Mouse (Mus musculus): ENCODE results near the gene Gpsm1. TPM values are rescaled to one million over a fixed set of nuclear protein-coding genes. Genes with fewer than 3 reads are reported as not detected.

Gpsm1 gene
- total RNA-seq, 1 experiment, result 13.9 TPM

GRCm38 (mm10) chr2:26290133-26290532 lies 25.2 kb upstream of the Gpsm1 start:
- in situ Hi-C loops (cut with MboI; ENCODE audit: low sequenced_read_pairs in 2 of 2, unreplicated experiment in 2 of 2), result no loop called here
- DNase-seq (ENCODE audit: low read depth, low spot score), result no peak
- H3K27ac ChIP-seq (ENCODE audit: insufficient read depth, low read depth, low read length, poor library complexity, severe bottlenecking), result no peak overlapping the region
- H3K4me1 ChIP-seq (ENCODE audit: control insufficient read depth in 2 of 2, insufficient read depth in 2 of 2, low read length in 2 of 2, poor library complexity in 1 of 2), result peaks cover 0 to 2% of the 10 kb centered on the region in 2 experiments; a peak in 1 of 4 replicates
- no peak overlapping the region for H3K9ac ChIP-seq (ENCODE audit: insufficient read depth, low read depth, low read length, poor library complexity, severe bottlenecking)
- H3K4me3 ChIP-seq (ENCODE audit: insufficient read depth in 1 of 2, low read depth in 1 of 2, low read length in 2 of 2, poor library complexity in 1 of 2, severe bottlenecking in 1 of 2), result no peak overlapping the region
- H3K36me3 ChIP-seq (ENCODE audit: control insufficient read depth, insufficient read depth, low read length, poor library complexity, severe bottlenecking), result no peaks in the 10 kb centered on the region
- TF ChIP-seq CHD2 (IDR thresholded peaks at IDR 0.05; ENCODE audit: low read depth, low read length) (no peak), MAFK (IDR thresholded peaks at IDR 0.05; ENCODE audit: insufficient read depth, low read depth, low read length) (no peak), ZNF384 (IDR thresholded peaks at IDR 0.05; ENCODE audit: low read depth, low read length) (no peak), HCFC1 (IDR thresholded peaks at IDR 0.05; ENCODE audit: borderline replicate concordance, insufficient read depth, low read length) (no peak), ZC3H11A (IDR thresholded peaks at IDR 0.05; ENCODE audit: borderline replicate concordance, low read depth, low read length) (no peak)
- no peaks in the 10 kb centered on the region for H3K9me3 ChIP-seq (ENCODE audit: control insufficient read depth, insufficient read depth, low read depth, low read length)

DNA sequence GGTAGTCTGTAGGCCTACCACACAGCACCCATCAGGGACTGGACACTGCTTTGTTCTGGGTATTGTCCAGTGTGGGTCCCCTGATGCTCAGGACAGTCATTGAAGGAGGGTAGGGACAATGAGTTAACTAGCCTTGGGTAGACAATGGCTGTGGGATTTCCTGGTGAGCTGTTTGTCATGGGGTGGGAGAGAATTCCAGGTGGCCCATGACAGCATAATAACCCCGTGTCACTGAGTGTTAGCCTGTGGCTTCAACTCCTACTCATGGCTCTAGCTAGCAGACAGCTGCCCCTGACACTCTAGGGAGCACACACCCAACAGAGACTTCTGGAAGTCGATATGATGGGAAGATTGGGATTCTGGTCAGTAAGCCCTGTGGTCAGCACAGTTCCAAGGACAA lies 20.9 kb upstream of the Gpsm1 start, which contains the start of gene Ccdc187:
Gene Ccdc187 (minus strand): TSS at position 101 of the 400 bp plus-strand sequence.
- Histone ChIP-seq H3K9ac (ENCODE audit: insufficient read depth, low read depth, low read length, poor library complexity, severe bottlenecking) (no peak within 1 kb of the TSS), H3K4me3 (ENCODE audit: insufficient read depth in 1 of 2, low read depth in 1 of 2, low read length in 2 of 2, poor library complexity in 1 of 2, severe bottlenecking in 1 of 2) (no peak within 1 kb of the TSS), H3K27ac (ENCODE audit: insufficient read depth, low read depth, low read length, poor library complexity, severe bottlenecking) (no peak within 1 kb of the TSS; the same call in 1 of the 2 replicates), H3K9me3 (ENCODE audit: control insufficient read depth, insufficient read depth, low read depth, low read length) (no peaks in the 10 kb centered on the region), H3K4me1 (ENCODE audit: control insufficient read depth in 2 of 2, insufficient read depth in 2 of 2, low read length in 2 of 2, poor library complexity in 1 of 2) (peaks cover 3 to 19% of the 10 kb centered on the region in 2 experiments; a peak in 2 of 4 replicates), H3K36me3 (ENCODE audit: control insufficient read depth, insufficient read depth, low read length, poor library complexity, severe bottlenecking) (no peaks in the 10 kb centered on the region)
- TF ChIP-seq HCFC1 (IDR thresholded peaks at IDR 0.05; ENCODE audit: borderline replicate concordance, insufficient read depth, low read length), result no peak
- in situ Hi-C loops (cut with MboI; ENCODE audit: low sequenced_read_pairs in 2 of 2, unreplicated experiment in 2 of 2), result no loop called here
- no peak for DNase-seq (ENCODE audit: low read depth, low spot score)

DNA sequence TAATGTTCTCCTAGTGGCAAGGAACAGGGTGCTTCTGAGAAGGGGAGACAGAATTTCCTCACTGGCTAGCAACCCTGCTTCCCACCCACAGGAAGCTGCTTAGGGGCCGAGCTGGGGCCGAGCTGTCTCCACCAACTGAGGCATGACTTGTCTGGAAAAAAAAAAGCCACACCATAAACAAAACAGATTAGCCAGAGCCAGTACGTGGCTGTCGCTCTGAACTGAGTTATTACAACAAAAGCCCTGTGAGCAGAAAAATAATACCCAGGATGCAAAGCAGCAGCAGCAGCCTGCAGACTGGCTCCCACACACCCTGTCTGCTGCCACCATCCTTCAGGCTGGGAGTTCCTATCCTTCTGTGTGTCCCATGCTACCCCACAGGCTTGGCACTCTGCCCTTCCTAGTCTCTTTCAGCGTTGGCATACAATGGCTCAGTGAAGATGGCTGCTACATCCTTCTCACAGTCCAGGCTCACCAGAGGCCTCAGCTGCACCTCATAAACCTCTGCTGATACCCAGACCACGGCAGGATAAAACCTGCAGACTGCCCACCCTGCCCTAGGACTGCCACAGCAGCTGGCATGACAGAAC lies 18.6 kb upstream of the Gpsm1 start:
- Histone ChIP-seq H3K4me3 (ENCODE audit: insufficient read depth in 1 of 2, low read depth in 1 of 2, low read length in 2 of 2, poor library complexity in 1 of 2, severe bottlenecking in 1 of 2) (no peak overlapping the region), H3K4me1 (ENCODE audit: control insufficient read depth in 2 of 2, insufficient read depth in 2 of 2, low read length in 2 of 2, poor library complexity in 1 of 2) (peaks cover 3 to 31% of the 10 kb centered on the region in 2 experiments; a peak in 2 of 4 replicates), H3K9ac (ENCODE audit: insufficient read depth, low read depth, low read length, poor library complexity, severe bottlenecking) (no peak overlapping the region), H3K27ac (ENCODE audit: insufficient read depth, low read depth, low read length, poor library complexity, severe bottlenecking) (no peak overlapping the region), H3K36me3 (ENCODE audit: control insufficient read depth, insufficient read depth, low read length, poor library complexity, severe bottlenecking) (no peaks in the 10 kb centered on the region), H3K9me3 (ENCODE audit: control insufficient read depth, insufficient read depth, low read depth, low read length) (no peaks in the 10 kb centered on the region)
- DNase-seq (ENCODE audit: low read depth, low spot score), result no peak
- in situ Hi-C loops (cut with MboI; ENCODE audit: low sequenced_read_pairs in 2 of 2, unreplicated experiment in 2 of 2), result no loop called here
- no peak for TF ChIP-seq MAFK (IDR thresholded peaks at IDR 0.05; ENCODE audit: insufficient read depth, low read depth, low read length)
- TF ChIP-seq HCFC1 (IDR thresholded peaks at IDR 0.05; ENCODE audit: borderline replicate concordance, insufficient read depth, low read length), result no peak
- no peak for TF ChIP-seq ZC3H11A (IDR thresholded peaks at IDR 0.05; ENCODE audit: borderline replicate concordance, low read depth, low read length)
- no peak for TF ChIP-seq CHD2 (IDR thresholded peaks at IDR 0.05; ENCODE audit: low read depth, low read length)
- TF ChIP-seq ZNF384 (IDR thresholded peaks at IDR 0.05; ENCODE audit: low read depth, low read length), result no peak

GRCm38 (mm10) chr2:26298208-26298855 lies 17.0 kb upstream of the Gpsm1 start:
- no peak overlapping the region for H3K9ac ChIP-seq (ENCODE audit: insufficient read depth, low read depth, low read length, poor library complexity, severe bottlenecking)
- H3K27ac ChIP-seq (ENCODE audit: insufficient read depth, low read depth, low read length, poor library complexity, severe bottlenecking), result peak overlapping the region; percentile 56

More at GRCm38 (mm10) chr2:26298208-26298855, 17.0 kb upstream of the Gpsm1 start:
- H3K9me3 ChIP-seq (ENCODE audit: control insufficient read depth, insufficient read depth, low read depth, low read length), result no peaks in the 10 kb centered on the region
- no peak for DNase-seq (ENCODE audit: low read depth, low spot score)
- H3K36me3 ChIP-seq (ENCODE audit: control insufficient read depth, insufficient read depth, low read length, poor library complexity, severe bottlenecking), result no peaks in the 10 kb centered on the region
- peaks cover 3 to 31% of the 10 kb centered on the region in 2 experiments; a peak in 2 of 4 replicates for H3K4me1 ChIP-seq (ENCODE audit: control insufficient read depth in 2 of 2, insufficient read depth in 2 of 2, low read length in 2 of 2, poor library complexity in 1 of 2)
- in situ Hi-C loops (cut with MboI; ENCODE audit: low sequenced_read_pairs in 2 of 2, unreplicated experiment in 2 of 2), result no loop called here
- no peak for TF ChIP-seq HCFC1 (IDR thresholded peaks at IDR 0.05; ENCODE audit: borderline replicate concordance, insufficient read depth, low read length)
- TF ChIP-seq CHD2 (IDR thresholded peaks at IDR 0.05; ENCODE audit: low read depth, low read length), result no peak
- peak; percentile 46; the same call in 1 of the 2 replicates for TF ChIP-seq MAFK (IDR thresholded peaks at IDR 0.05; ENCODE audit: insufficient read depth, low read depth, low read length)
- no peak for TF ChIP-seq ZC3H11A (IDR thresholded peaks at IDR 0.05; ENCODE audit: borderline replicate concordance, low read depth, low read length)
- TF ChIP-seq ZNF384 (IDR thresholded peaks at IDR 0.05; ENCODE audit: low read depth, low read length), result no peak
- no peak overlapping the region; a peak in 1 of 4 replicates for H3K4me3 ChIP-seq (ENCODE audit: insufficient read depth in 1 of 2, low read depth in 1 of 2, low read length in 2 of 2, poor library complexity in 1 of 2, severe bottlenecking in 1 of 2)
